Comparison of ENCODE assay signal across 9 mouse cellular contexts in genomic region chr1:135110075-135110474, GRCm38 (mm10). TPM values are rescaled to one million over a fixed set of nuclear protein-coding genes. Genes with fewer than 3 reads are reported as not detected.
DNase-seq lines count a peak whose midpoint lies in the region; ATAC-seq and TF ChIP-seq lines count a peak whose summit lies in the region.
"Had no signal": no experiment of that assay in that cellular context is flagged by ENCODE, and none has a peak within 500 bp of the region (broad histone marks: within the 10 kb centered on the region; RNA-seq: fewer than 3 reads in every experiment).

No protein-coding gene starts in this region.

- DNase-seq in neural tube, embryonic 10.5 days (ENCODE audit: extremely low spot score, low spot score): peak; percentile 87
- peak; percentile 79 for DNase-seq in adrenal gland, postnatal 14 days
- DNase-seq in embryo, embryonic 9.5 days (ENCODE audit: extremely low spot score): peak; percentile 74
- DNase-seq in kidney, adult 8-10 months: peak; percentile 37 to 79
- DNase-seq in liver, embryonic 14.5 days (ENCODE audit: low read depth in 3 of 3, low spot score in 3 of 3): no peak
- DNase-seq in right cerebral cortex, adult 2 months (ENCODE audit: low spot score in 2 of 2): peak; percentile 83 to 86

- H3K4me1 ChIP-seq in neural tube, embryonic 15.5 days: peaks cover 9% of the 10 kb centered on the region
- H3K4me1 ChIP-seq in liver, embryonic 14.5 days (replicated peaks; ENCODE audit: control insufficient read depth in 2 of 2, insufficient read depth in 2 of 2, low read length in 1 of 2): no peaks in the 10 kb centered on the region

- H3K36me3 ChIP-seq in neural tube, embryonic 15.5 days: no peaks in the 10 kb centered on the region
- no peaks in the 10 kb centered on the region for H3K36me3 ChIP-seq in liver, embryonic 14.5 days (replicated peaks; ENCODE audit: control insufficient read depth, insufficient read depth, low read depth)
- H3K36me3 ChIP-seq: neural tube, embryonic 13.5 days had no signal

- no peak overlapping the region for H3K27ac ChIP-seq in neural tube, embryonic 15.5 days (replicated peaks)
- H3K27ac ChIP-seq in liver, embryonic 14.5 days: no peak overlapping the region
- H3K27ac ChIP-seq: neural tube, embryonic 13.5 days had no signal

- TF ChIP-seq CTCF in liver, embryonic 14.5 days (IDR thresholded peaks at IDR 0.05; ENCODE audit: low read depth): peak; percentile 93

- no peaks in the 10 kb centered on the region for H3K9me3 ChIP-seq in neural tube, embryonic 15.5 days (replicated peaks)
- no peaks in the 10 kb centered on the region for H3K9me3 ChIP-seq in liver, embryonic 14.5 days (ENCODE audit: control insufficient read depth, low read length)
- H3K9me3 ChIP-seq: neural tube, embryonic 13.5 days had no signal

- WGBS in neural tube, embryonic 15.5 days: 18% methylated on average over 6 of the region's 6 CpGs
- WGBS in liver, embryonic 14.5 days (ENCODE audit: insufficient replicate concordance): 11% methylated on average over 6 of the region's 6 CpGs

- no peak overlapping the region for H3K9ac ChIP-seq in neural tube, embryonic 15.5 days (replicated peaks)
- H3K9ac ChIP-seq in liver, embryonic 14.5 days (replicated peaks): no peak overlapping the region
- H3K9ac ChIP-seq: neural tube, embryonic 13.5 days had no signal

- peaks cover 22% of the 10 kb centered on the region for H3K27me3 ChIP-seq in neural tube, embryonic 15.5 days (replicated peaks)
- peaks cover 13% of the 10 kb centered on the region for H3K27me3 ChIP-seq in liver, embryonic 14.5 days (ENCODE audit: control insufficient read depth, insufficient read depth, low read length)

- H3K4me3 ChIP-seq in neural tube, embryonic 15.5 days (replicated peaks): no peak overlapping the region
- H3K4me3 ChIP-seq in liver, embryonic 14.5 days (ENCODE audit: insufficient read depth in 1 of 2, low read depth in 2 of 2, low read length in 2 of 2): no peak overlapping the region
- H3K4me3 ChIP-seq: neural tube, embryonic 13.5 days had no signal

- no peak overlapping the region for H3K4me2 ChIP-seq in neural tube, embryonic 15.5 days
- H3K4me2 ChIP-seq in liver, embryonic 14.5 days (ENCODE audit: low read depth): no peak overlapping the region
- H3K4me2 ChIP-seq: neural tube, embryonic 13.5 days had no signal

- no peak for ATAC-seq in neural tube, embryonic 15.5 days (ENCODE audit: low FRiP score)
- no peak for ATAC-seq in liver, embryonic 14.5 days (ENCODE audit: insufficient read depth)
- no peak for ATAC-seq in activated CD4-positive, CD25-positive, alpha-beta regulatory T cell, adult 4 months

- no peak for TF ChIP-seq EP300 in liver, embryonic 14.5 days (IDR thresholded peaks at IDR 0.05; ENCODE audit: low read depth)

RNA-seq across cellular contexts. Expression of gene Lgr6, which starts 5.0 kb away (rescaled TPM):
- polyA plus RNA-seq in neural tube, embryonic 15.5 days (2015; fragmentation: Nextera tagmentation; extraction: Ambion mirVana): 1.6 TPM in 2 replicates
- 15.1 and 22.0 TPM in 2 replicates for total RNA-seq in adrenal gland, postnatal 14 days (2021)
- 0.02 TPM in 2 replicates for polyA plus RNA-seq in liver, embryonic 14.5 days (2012; rRNA removed)
- 0.05 and 0.08 TPM in 2 replicates for polyA plus RNA-seq in liver, embryonic 14.5 days (2014; fragmentation: Nextera tagmentation; extraction: Ambion mirVana)
- polyA plus RNA-seq in activated CD4-positive, CD25-positive, alpha-beta regulatory T cell, adult 4 months (2017; shearing (Covaris generic)): not detected

RNA-seq across cellular contexts. Expression of gene Ptpn7, which starts 22.4 kb away (rescaled TPM):
- polyA plus RNA-seq in neural tube, embryonic 15.5 days (2015; fragmentation: Nextera tagmentation; extraction: Ambion mirVana): 0.36 and 15.5 TPM in 2 replicates
- 1.1 and 3.9 TPM in 2 replicates for total RNA-seq in adrenal gland, postnatal 14 days (2021)
- 11.9 and 12.4 TPM in 2 replicates for polyA plus RNA-seq in liver, embryonic 14.5 days (2012; rRNA removed)
- polyA plus RNA-seq in liver, embryonic 14.5 days (2014; fragmentation: Nextera tagmentation; extraction: Ambion mirVana): 8.6 and 9.4 TPM in 2 replicates
- polyA plus RNA-seq in activated CD4-positive, CD25-positive, alpha-beta regulatory T cell, adult 4 months (2017; shearing (Covaris generic)): 100 to 1,000 TPM; 155 to 193 TPM

RNA-seq across cellular contexts. Expression of gene Arl8a, which starts 36.5 kb away (rescaled TPM):
- 314 and 353 TPM in 2 replicates for polyA plus RNA-seq in neural tube, embryonic 15.5 days (2015; fragmentation: Nextera tagmentation; extraction: Ambion mirVana)
- 41.9 and 57.3 TPM in 2 replicates for total RNA-seq in adrenal gland, postnatal 14 days (2021)
- polyA plus RNA-seq in liver, embryonic 14.5 days (2012; rRNA removed): 8.1 and 9.2 TPM in 2 replicates
- polyA plus RNA-seq in liver, embryonic 14.5 days (2014; fragmentation: Nextera tagmentation; extraction: Ambion mirVana): 7.2 and 8.5 TPM in 2 replicates
- 10 to 100 TPM; 10.3 to 10.6 TPM for polyA plus RNA-seq in activated CD4-positive, CD25-positive, alpha-beta regulatory T cell, adult 4 months (2017; shearing (Covaris generic))

RNA-seq across cellular contexts. Expression of gene Gpr37l1, which starts 57.4 kb away (rescaled TPM):
- polyA plus RNA-seq in neural tube, embryonic 15.5 days (2015; fragmentation: Nextera tagmentation; extraction: Ambion mirVana): 1.4 and 1.7 TPM in 2 replicates
- 1.8 and 2.4 TPM in 2 replicates for total RNA-seq in adrenal gland, postnatal 14 days (2021)
- polyA plus RNA-seq in liver, embryonic 14.5 days (2012; rRNA removed): 0.01 TPM in 1 of 2 replicates, not detected in the other
- polyA plus RNA-seq in liver, embryonic 14.5 days (2014; fragmentation: Nextera tagmentation; extraction: Ambion mirVana): not detected in 2 replicates
- not detected for polyA plus RNA-seq in activated CD4-positive, CD25-positive, alpha-beta regulatory T cell, adult 4 months (2017; shearing (Covaris generic))

Comparison
In these comparisons a context has a peak if more than half of its experiments do, and no peak if none do; other contexts are left out.
1. DNase-seq: peak in neural tube, embryonic 10.5 days (single experiment), adrenal gland, postnatal 14 days (single experiment), embryo, embryonic 9.5 days (single experiment), kidney, adult 8-10 months (2 of 2) and right cerebral cortex, adult 2 months (2 of 2); none in liver, embryonic 14.5 days (0 of 3).
2. RNA of gene Arl8a, which starts 36.5 kb away (polyA plus RNA-seq): 314 to 353 TPM in neural tube, embryonic 15.5 days; 10.3 to 10.6 TPM in activated CD4-positive, CD25-positive, alpha-beta regulatory T cell, adult 4 months and 7.2 to 9.2 TPM in liver, embryonic 14.5 days; every median in the first group is over 10 times any median in the second.